Mouse (Mus musculus) lung, adult 2 months (tissue): ENCODE results near the gene Sar1a.

Experiments
- CTCF ChIP-seq: fragments of 200-500 bp; IDR thresholded peaks from 2 replicates; pipeline ENCODE4 v1.5.1; 2011; ENCODE audit warnings: mild to moderate bottlenecking, low read length, control low read depth; ENCODE audit not compliant: insufficient read depth
- POLR2A ChIP-seq: fragments of 200-500 bp; IDR thresholded peaks from 2 replicates; pipeline ENCODE4 v1.6.1; 2011; ENCODE audit warnings: low read depth, mild to moderate bottlenecking, control low read depth, low read length, borderline replicate concordance; ENCODE audit errors: extremely low read depth

DNA sequence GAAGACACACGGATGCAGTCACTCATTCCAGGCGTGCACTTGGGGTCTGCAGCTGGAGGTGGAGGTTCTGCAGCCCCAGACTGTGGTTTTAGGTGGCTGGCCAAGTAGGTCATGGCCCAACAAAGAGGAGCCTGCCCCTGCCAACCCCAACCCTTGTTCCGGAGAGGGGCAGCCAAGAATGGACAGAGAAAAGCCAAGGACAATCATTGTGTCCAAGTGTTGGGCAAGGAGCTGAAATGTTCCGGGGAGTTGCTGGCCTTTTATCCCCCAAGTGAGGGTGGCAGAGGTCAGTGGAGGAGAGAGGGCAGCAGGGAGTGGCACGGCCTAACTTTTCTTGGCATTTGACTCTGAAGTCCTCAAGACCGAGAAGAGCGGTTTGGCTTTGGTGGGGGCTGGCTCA is 40.2 kb downstream of the Sar1a start:
- TF ChIP-seq CTCF (no peak), POLR2A (no peak)
